Comparison of ENCODE assay signal across 11 mouse cellular contexts in the genomic region with DNA sequence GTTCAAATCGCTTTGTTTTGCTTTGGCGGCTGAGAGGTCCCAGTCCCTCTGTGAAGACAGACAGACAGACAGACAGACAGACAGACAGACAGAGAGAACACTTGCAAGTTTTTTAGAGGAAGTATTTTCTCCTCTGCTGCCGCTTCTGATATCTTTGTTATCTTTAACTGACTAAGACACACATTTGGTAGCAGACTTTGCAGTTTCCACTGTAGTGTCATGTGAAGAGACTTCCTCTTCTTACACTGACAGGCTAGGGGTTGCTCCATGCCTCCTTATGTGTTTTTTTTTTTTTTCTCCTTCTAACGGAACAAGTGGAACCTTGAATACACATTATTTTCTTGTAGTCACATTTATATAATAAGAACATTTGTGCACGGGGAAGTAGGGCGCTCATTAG. TPM values are rescaled to one million over a fixed set of nuclear protein-coding genes. Genes with fewer than 3 reads are reported as not detected.
DNase-seq lines count a peak whose midpoint lies in the region; ATAC-seq and TF ChIP-seq lines count a peak whose summit lies in the region.
"Had no signal": no experiment of that assay in that cellular context is flagged by ENCODE, and none has a peak within 500 bp of the region (broad histone marks: within the 10 kb centered on the region; RNA-seq: fewer than 3 reads in every experiment).

No protein-coding gene starts in this region.

- 68% methylated on average over 6 of the region's 6 CpGs for WGBS in heart, postnatal 0 days

- no peaks in the 10 kb centered on the region for H3K9me3 ChIP-seq in heart, postnatal 0 days (replicated peaks; ENCODE audit: control insufficient read depth, low read length)
- H3K9me3 ChIP-seq in G1E (replicated peaks): no peaks in the 10 kb centered on the region

- TF ChIP-seq CTCF in heart, postnatal 0 days (IDR thresholded peaks at IDR 0.05; ENCODE audit: low read depth): no peak
- TF ChIP-seq CTCF in G1E (IDR thresholded peaks at IDR 0.05; ENCODE audit: low read depth, low read length): no peak
- TF ChIP-seq CTCF in embryonic fibroblast, embryonic 13.5 days (IDR thresholded peaks at IDR 0.05; ENCODE audit: borderline replicate concordance, insufficient read depth, low read length): no peak

- H3K4me2 ChIP-seq in heart, postnatal 0 days (ENCODE audit: low read depth, low read length): no peak overlapping the region

- ATAC-seq in heart, postnatal 0 days (ENCODE audit: insufficient read depth, low read depth): no peak
- ATAC-seq in G1E (ENCODE audit: extremely low read depth, insufficient number of reproducible peaks, low FRiP score, poor library complexity, severe bottlenecking): peak; percentile 89
- ATAC-seq in megakaryocyte progenitor cell, adult 5-6 weeks (replicated peaks; ENCODE audit: poor library complexity): peak; percentile 91

- DNase-seq in heart, postnatal 0 days (ENCODE audit: low spot score): no peak
- DNase-seq in heart, postnatal 25 days (ENCODE audit: low spot score): no peak
- peak; percentile 87 for DNase-seq in G1E (ENCODE audit: low spot score)
- DNase-seq in gastrocnemius, postnatal 4 days (ENCODE audit: low spot score in 2 of 2): no peak
- DNase-seq in left cerebral cortex, postnatal 25 days (ENCODE audit: low spot score in 2 of 2): no peak
- no peak for DNase-seq in lung, postnatal 10 days
- DNase-seq: gastrocnemius, postnatal 10 days had no signal

- H3K9ac ChIP-seq in heart, postnatal 0 days (replicated peaks; ENCODE audit: low read depth, low read length): no peak overlapping the region

- peaks cover 93% of the 10 kb centered on the region for H3K36me3 ChIP-seq in heart, postnatal 0 days (replicated peaks; ENCODE audit: control insufficient read depth, insufficient read depth, low read length)
- peaks cover 79% of the 10 kb centered on the region for H3K36me3 ChIP-seq in G1E (replicated peaks)

- TF ChIP-seq EP300 in heart, postnatal 0 days (IDR thresholded peaks at IDR 0.05; ENCODE audit: low read depth): no peak

- H3K4me3 ChIP-seq in heart, postnatal 0 days (ENCODE audit: low read depth, low read length): no peak overlapping the region
- H3K4me3 ChIP-seq in G1E (ENCODE audit: low read depth, low read length): peak overlapping the region; percentile 3; the same call in 1 of the 2 replicates
- H3K4me3 ChIP-seq in embryonic fibroblast, embryonic 13.5 days (ENCODE audit: insufficient read depth, low read length): no peak overlapping the region

- intact Hi-C loops in heart, postnatal 25 days (cut with DNase I): no loop called here
- intact Hi-C loops in left cerebral cortex, postnatal 25 days (cut with DNase I): no loop called here

- TF ChIP-seq POLR2A in embryonic fibroblast, embryonic 13.5 days (IDR thresholded peaks at IDR 0.05; ENCODE audit: low read depth, low read length): no peak

- peak overlapping the region; percentile 46; the same call in 1 of the 2 replicates for H3K27ac ChIP-seq in heart, postnatal 0 days (ENCODE audit: low read depth)
- H3K27ac ChIP-seq in embryonic fibroblast, embryonic 13.5 days (ENCODE audit: insufficient read depth, low read length): peak overlapping the region; percentile 89

- H3K4me1 ChIP-seq in heart, postnatal 0 days (ENCODE audit: control insufficient read depth, insufficient read depth): no peaks in the 10 kb centered on the region
- H3K4me1 ChIP-seq in G1E (ENCODE audit: insufficient read depth, low read depth, low read length): peaks cover 57% of the 10 kb centered on the region
- peaks cover 5% of the 10 kb centered on the region for H3K4me1 ChIP-seq in embryonic fibroblast, embryonic 13.5 days (ENCODE audit: control insufficient read depth, insufficient read depth, low read length)

- no peaks in the 10 kb centered on the region for H3K27me3 ChIP-seq in heart, postnatal 0 days (ENCODE audit: control insufficient read depth, insufficient read depth, low read length)
- no peaks in the 10 kb centered on the region for H3K27me3 ChIP-seq in G1E (ENCODE audit: insufficient read depth, low read length)

RNA-seq across cellular contexts. Expression of gene Cflar, which starts 31.9 kb away (rescaled TPM):
- total RNA-seq in heart, postnatal 0 days (2014; rRNA removed; ENCODE audit: low replicate concordance): 44.4 and 102 TPM in 2 replicates
- 49.8 and 53.6 TPM in 2 replicates for polyA plus RNA-seq in heart, postnatal 0 days (2015; fragmentation: Nextera tagmentation; extraction: Ambion mirVana)
- total RNA-seq in heart, postnatal 25 days (2021): 10 to 100 TPM; 52.1 to 59.3 TPM
- total RNA-seq in G1E (2014; fragmentation: Nextera tagmentation) (92.7 and 127 TPM in 2 replicates), G1E (2017) (173 and 179 TPM in 2 replicates)
- 5.5 and 8.8 TPM in 2 replicates for polyA plus RNA-seq in G1E (2012)
- 51.2 and 68.0 TPM in 2 replicates for polyA plus RNA-seq in embryonic fibroblast, embryonic 13.5 days (2011; ENCODE audit: insufficient read length, low read depth, missing spikeins)
- 60.9 and 71.6 TPM in 2 replicates for total RNA-seq in megakaryocyte progenitor cell, adult 5-6 weeks (2015)
- 87.5 and 121 TPM in 2 replicates for total RNA-seq in megakaryocyte progenitor cell, adult 5-6 weeks (2017)
- 10 to 100 TPM; 49.6 to 54.3 TPM for total RNA-seq in gastrocnemius, postnatal 4 days (2021)
- 10 to 100 TPM; 23.9 to 25.8 TPM for total RNA-seq in left cerebral cortex, postnatal 25 days (2021)

RNA-seq across cellular contexts. Expression of gene Als2cr12, which starts 47.5 kb away (rescaled TPM):
- not detected in 2 replicates for total RNA-seq in heart, postnatal 0 days (2014; rRNA removed; ENCODE audit: low replicate concordance)
- polyA plus RNA-seq in heart, postnatal 0 days (2015; fragmentation: Nextera tagmentation; extraction: Ambion mirVana): not detected in 2 replicates
- total RNA-seq in heart, postnatal 25 days (2021): not detected
- total RNA-seq in G1E (2014; fragmentation: Nextera tagmentation) (not detected in 2 replicates), G1E (2017) (0.17 and 0.22 TPM in 2 replicates)
- not detected in 2 replicates for polyA plus RNA-seq in G1E (2012)
- 0.55 TPM in 1 of 2 replicates, not detected in the other for polyA plus RNA-seq in embryonic fibroblast, embryonic 13.5 days (2011; ENCODE audit: insufficient read length, low read depth, missing spikeins)
- total RNA-seq in megakaryocyte progenitor cell, adult 5-6 weeks (2015): not detected in 2 replicates
- total RNA-seq in megakaryocyte progenitor cell, adult 5-6 weeks (2017): 0.44 and 0.67 TPM in 2 replicates
- total RNA-seq in gastrocnemius, postnatal 4 days (2021): under 1 TPM in 1 of 2 experiments, not detected in 1; 0.36 TPM
- total RNA-seq in left cerebral cortex, postnatal 25 days (2021): not detected
- total RNA-seq: gastrocnemius, postnatal 10 days; layer of hippocampus, adult 8-10 months had no signal
- polyA plus RNA-seq: lung, embryonic 16.5 days had no signal

RNA-seq across cellular contexts. Expression of gene Casp8, which starts 51.9 kb away (rescaled TPM):
- 8.2 and 11.9 TPM in 2 replicates for total RNA-seq in heart, postnatal 0 days (2014; rRNA removed; ENCODE audit: low replicate concordance)
- polyA plus RNA-seq in heart, postnatal 0 days (2015; fragmentation: Nextera tagmentation; extraction: Ambion mirVana): 10.7 and 12.3 TPM in 2 replicates
- 1 to 10 TPM; 8.0 to 8.2 TPM for total RNA-seq in heart, postnatal 25 days (2021)
- total RNA-seq in G1E (2014; fragmentation: Nextera tagmentation) (23.0 and 26.2 TPM in 2 replicates), G1E (2017) (10.5 and 11.6 TPM in 2 replicates)
- 0.58 and 0.73 TPM in 2 replicates for polyA plus RNA-seq in G1E (2012)
- 37.2 and 39.1 TPM in 2 replicates for polyA plus RNA-seq in embryonic fibroblast, embryonic 13.5 days (2011; ENCODE audit: insufficient read length, low read depth, missing spikeins)
- 182 and 183 TPM in 2 replicates for total RNA-seq in megakaryocyte progenitor cell, adult 5-6 weeks (2015)
- total RNA-seq in megakaryocyte progenitor cell, adult 5-6 weeks (2017): 124 and 136 TPM in 2 replicates
- total RNA-seq in gastrocnemius, postnatal 4 days (2021): 10 to 100 TPM; 14.2 to 16.2 TPM
- 1 to 10 TPM; 2.6 to 3.4 TPM for total RNA-seq in left cerebral cortex, postnatal 25 days (2021)
